Comparison of ENCODE assay signal across 15 mouse cellular contexts in the genomic region with DNA sequence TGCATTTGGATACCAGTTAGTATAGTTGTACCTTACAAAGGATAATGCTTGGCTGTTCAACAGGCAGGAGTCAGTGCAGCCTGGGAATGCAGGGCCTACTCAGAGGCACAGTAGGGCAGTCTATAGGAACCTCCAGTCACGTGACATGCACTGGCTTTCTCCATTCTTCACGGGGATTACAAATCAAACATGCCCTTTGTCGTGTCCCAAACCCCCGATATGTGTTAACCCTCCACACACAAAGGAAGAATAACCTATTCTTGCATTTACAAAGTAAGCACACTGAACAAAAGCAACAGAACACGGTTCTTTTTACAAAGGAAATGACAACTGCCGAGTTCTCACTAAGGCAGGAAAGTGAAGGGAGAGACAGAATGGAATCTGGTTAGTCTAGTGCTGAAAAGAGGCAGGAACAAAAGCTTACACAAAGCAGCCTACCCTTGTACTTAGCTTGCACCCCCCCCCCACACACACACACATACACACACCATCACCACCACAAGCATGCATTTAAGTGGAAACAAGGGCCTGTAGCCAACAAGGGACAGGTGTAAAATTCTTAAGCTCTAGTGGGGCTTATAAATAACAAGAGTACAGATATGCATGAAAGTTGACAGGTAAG.
DNase-seq lines count a peak whose midpoint lies in the region; ATAC-seq and TF ChIP-seq lines count a peak whose summit lies in the region.
"Had no signal": no experiment of that assay in that cellular context is flagged by ENCODE, and none has a peak within 500 bp of the region (broad histone marks: within the 10 kb centered on the region; RNA-seq: fewer than 3 reads in every experiment).

No protein-coding gene starts in this region.

- ATAC-seq in forebrain, embryonic 16.5 days: no peak
- no peak for ATAC-seq in lung, embryonic 15.5 days (ENCODE audit: borderline replicate concordance, extremely low read depth, low FRiP score, low TSS enrichment)
- ATAC-seq in forebrain, postnatal 0 days: peak; percentile 32; the same call in 1 of the 2 replicates
- ATAC-seq in stomach, embryonic 15.5 days (ENCODE audit: insufficient read depth, low FRiP score, low read depth): peak; percentile 63
- ATAC-seq: intestine, embryonic 16.5 days had no signal

- no peaks in the 10 kb centered on the region for H3K36me3 ChIP-seq in forebrain, embryonic 10.5 days (replicated peaks)
- H3K36me3 ChIP-seq in forebrain, embryonic 16.5 days (ENCODE audit: control insufficient read depth, insufficient read depth): no peaks in the 10 kb centered on the region
- H3K36me3 ChIP-seq in lung, embryonic 15.5 days: no peaks in the 10 kb centered on the region
- H3K36me3 ChIP-seq in forebrain, postnatal 0 days (ENCODE audit: insufficient read depth): no peaks in the 10 kb centered on the region
- no peaks in the 10 kb centered on the region for H3K36me3 ChIP-seq in stomach, embryonic 15.5 days
- H3K36me3 ChIP-seq: limb, embryonic 15.5 days had no signal

- no peak overlapping the region for H3K4me3 ChIP-seq in forebrain, embryonic 10.5 days
- H3K4me3 ChIP-seq in forebrain, embryonic 16.5 days (replicated peaks; ENCODE audit: low read length): no peak overlapping the region
- H3K4me3 ChIP-seq in lung, embryonic 15.5 days: no peak overlapping the region
- H3K4me3 ChIP-seq in lung, adult 2 months (replicated peaks; ENCODE audit: extremely low read depth, low read depth, low read length): no peak overlapping the region
- H3K4me3 ChIP-seq in forebrain, postnatal 0 days (ENCODE audit: low read depth, low read length): no peak overlapping the region
- H3K4me3 ChIP-seq in stomach, embryonic 15.5 days (replicated peaks): no peak overlapping the region
- H3K4me3 ChIP-seq: limb, embryonic 15.5 days had no signal

- WGBS in forebrain, embryonic 10.5 days: 16% methylated on average over 6 of the region's 6 CpGs
- 7% methylated on average over 6 of the region's 6 CpGs for WGBS in forebrain, embryonic 16.5 days
- 41% methylated on average over 6 of the region's 6 CpGs for WGBS in lung, embryonic 15.5 days
- WGBS in lung, adult 2 months: 37% methylated on average over 6 of the region's 6 CpGs
- 8% methylated on average over 6 of the region's 6 CpGs for WGBS in forebrain, postnatal 0 days
- WGBS in stomach, embryonic 15.5 days: 56% methylated on average over 6 of the region's 6 CpGs

- no peak for TF ChIP-seq CTCF in lung, adult 2 months (IDR thresholded peaks at IDR 0.05; ENCODE audit: insufficient read depth, low read length)
- TF ChIP-seq CTCF in forebrain, postnatal 0 days (IDR thresholded peaks at IDR 0.05; ENCODE audit: low read depth): no peak

- H3K9me3 ChIP-seq in forebrain, embryonic 10.5 days: no peaks in the 10 kb centered on the region
- H3K9me3 ChIP-seq in forebrain, embryonic 16.5 days (ENCODE audit: control insufficient read depth, low read length): no peaks in the 10 kb centered on the region
- H3K9me3 ChIP-seq in lung, embryonic 15.5 days: no peaks in the 10 kb centered on the region
- H3K9me3 ChIP-seq in forebrain, postnatal 0 days (ENCODE audit: low read length): no peaks in the 10 kb centered on the region
- H3K9me3 ChIP-seq in stomach, embryonic 15.5 days: no peaks in the 10 kb centered on the region
- H3K9me3 ChIP-seq: limb, embryonic 15.5 days had no signal

- H3K4me1 ChIP-seq in forebrain, embryonic 10.5 days: peaks cover 14% of the 10 kb centered on the region
- H3K4me1 ChIP-seq in forebrain, embryonic 16.5 days (replicated peaks; ENCODE audit: control insufficient read depth, insufficient read depth, low read length): no peaks in the 10 kb centered on the region; the same call in 1 of the 2 replicates
- no peaks in the 10 kb centered on the region for H3K4me1 ChIP-seq in lung, embryonic 15.5 days
- no peaks in the 10 kb centered on the region for H3K4me1 ChIP-seq in lung, adult 2 months (ENCODE audit: control insufficient read depth, insufficient read depth, low read length)
- H3K4me1 ChIP-seq in forebrain, postnatal 0 days (ENCODE audit: insufficient read depth): no peaks in the 10 kb centered on the region
- no peaks in the 10 kb centered on the region for H3K4me1 ChIP-seq in stomach, embryonic 15.5 days
- H3K4me1 ChIP-seq: limb, embryonic 15.5 days had no signal

- no peaks in the 10 kb centered on the region for H3K27me3 ChIP-seq in forebrain, embryonic 10.5 days (ENCODE audit: poor library complexity, severe bottlenecking)
- H3K27me3 ChIP-seq in forebrain, embryonic 16.5 days (replicated peaks; ENCODE audit: control insufficient read depth, insufficient read depth, low read length): no peaks in the 10 kb centered on the region
- no peaks in the 10 kb centered on the region for H3K27me3 ChIP-seq in lung, embryonic 15.5 days
- H3K27me3 ChIP-seq in forebrain, postnatal 0 days (ENCODE audit: insufficient read depth, low read length): no peaks in the 10 kb centered on the region
- no peaks in the 10 kb centered on the region for H3K27me3 ChIP-seq in stomach, embryonic 15.5 days (replicated peaks)
- H3K27me3 ChIP-seq: limb, embryonic 15.5 days had no signal

- TF ChIP-seq POLR2A in lung, adult 2 months (IDR thresholded peaks at IDR 0.05; ENCODE audit: borderline replicate concordance, extremely low read depth, low read depth, low read length): no peak

- H3K9ac ChIP-seq in forebrain, embryonic 16.5 days (replicated peaks; ENCODE audit: low read depth, low read length): no peak overlapping the region
- no peak overlapping the region for H3K9ac ChIP-seq in lung, embryonic 15.5 days
- H3K9ac ChIP-seq in forebrain, postnatal 0 days: no peak overlapping the region
- no peak overlapping the region for H3K9ac ChIP-seq in stomach, embryonic 15.5 days
- H3K9ac ChIP-seq: limb, embryonic 15.5 days had no signal

- peak; percentile 27 for DNase-seq in forebrain, embryonic 10.5 days (ENCODE audit: extremely low spot score, low spot score)
- DNase-seq in lung, adult 2 months: no peak
- no peak for DNase-seq in forebrain, postnatal 0 days
- no peak for DNase-seq in urinary bladder, postnatal 36 days (ENCODE audit: low spot score in 2 of 2)
- no peak for DNase-seq in right cerebral cortex, postnatal 14 days
- DNase-seq: adrenal gland, postnatal 10 days; cerebellum, postnatal 36 days; heart, postnatal 4 days; kidney, postnatal 4 days; thymus, adult 2 months had no signal

- peak overlapping the region; percentile 54 for H3K27ac ChIP-seq in forebrain, embryonic 10.5 days
- H3K27ac ChIP-seq in forebrain, embryonic 16.5 days (ENCODE audit: low read length): no peak overlapping the region
- H3K27ac ChIP-seq in lung, embryonic 15.5 days: 0 out of 2 replicates have a peak overlapping the region, but pooled peaks have one; percentile 17
- no peak overlapping the region for H3K27ac ChIP-seq in forebrain, postnatal 0 days (ENCODE audit: low read depth, low read length)
- H3K27ac ChIP-seq in stomach, embryonic 15.5 days: peak overlapping the region; percentile 41; the same call in 1 of the 2 replicates
- H3K27ac ChIP-seq: limb, embryonic 15.5 days had no signal

- no peak overlapping the region for H3K4me2 ChIP-seq in forebrain, embryonic 16.5 days (ENCODE audit: low read length)
- no peak overlapping the region for H3K4me2 ChIP-seq in lung, embryonic 15.5 days
- H3K4me2 ChIP-seq in forebrain, postnatal 0 days (ENCODE audit: low read depth): no peak overlapping the region
- H3K4me2 ChIP-seq in stomach, embryonic 15.5 days: no peak overlapping the region
- H3K4me2 ChIP-seq: limb, embryonic 15.5 days had no signal

Comparison
In these comparisons a context has a peak if more than half of its experiments do, and no peak if none do; other contexts are left out.
1. H3K27ac ChIP-seq: peak in forebrain, embryonic 10.5 days (single experiment), lung, embryonic 15.5 days (single experiment) and stomach, embryonic 15.5 days (single experiment); none in forebrain, embryonic 16.5 days (single experiment) and forebrain, postnatal 0 days (single experiment).
2. ATAC-seq: peak in forebrain, postnatal 0 days (single experiment) and stomach, embryonic 15.5 days (single experiment); none in forebrain, embryonic 16.5 days (single experiment) and lung, embryonic 15.5 days (single experiment).